Mouse (Mus musculus) testis, adult 2 months (tissue): ENCODE measurements around the gene Ccdc85c.

Experiments
- CTCF ChIP-seq: fragments of 200-500 bp; IDR thresholded peaks from 2 replicates; pipeline ENCODE4 v1.5.1; 2012; ENCODE audit warnings: low read depth, mild to moderate bottlenecking, inconsistent platforms, low read length, moderate library complexity; ENCODE audit not compliant: control insufficient read depth, insufficient read depth, insufficient replicate concordance
- POLR2A ChIP-seq: fragments of 200-500 bp; IDR thresholded peaks from 2 replicates; pipeline ENCODE4 v1.6.1; 2012; ENCODE audit warnings: low read depth, mild to moderate bottlenecking, inconsistent platforms, low read length, moderate library complexity; ENCODE audit not compliant: control insufficient read depth

DNA sequence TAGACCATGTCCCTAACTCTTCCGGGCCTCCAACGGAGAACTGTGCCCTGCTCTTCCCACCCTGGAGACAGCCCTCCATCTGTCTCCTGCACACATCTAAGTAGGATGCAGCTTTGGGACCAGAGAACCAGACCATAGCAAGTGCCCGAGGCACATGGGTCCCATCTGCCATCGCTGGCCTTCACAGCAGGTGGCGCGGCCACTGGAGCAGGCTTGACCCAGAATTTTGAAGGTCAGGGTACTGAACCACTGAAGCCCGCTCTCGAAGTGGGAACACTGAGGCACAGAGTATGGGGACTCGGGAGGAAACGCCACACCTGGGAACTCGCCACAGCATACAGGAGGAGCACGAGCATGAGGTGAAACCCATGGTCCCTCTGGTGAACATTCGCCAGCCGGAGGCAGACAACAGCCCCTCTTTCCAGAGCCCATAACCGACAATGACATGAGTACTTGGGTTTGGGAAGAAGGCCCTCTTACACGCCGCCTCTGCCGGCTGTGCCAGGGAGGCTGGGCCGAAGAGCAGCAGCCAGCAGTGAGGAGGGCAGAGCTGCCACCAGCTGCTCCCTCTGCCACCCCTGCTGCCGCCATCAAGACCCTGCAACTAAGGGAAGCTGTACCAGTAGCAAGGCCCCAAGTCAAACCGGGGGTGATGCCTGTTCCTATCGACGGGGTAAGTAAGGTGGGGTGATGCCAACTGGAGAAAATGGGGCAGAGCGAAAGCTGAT is 15.7 kb downstream of the Ccdc85c start:
- TF ChIP-seq POLR2A (no peak), CTCF (no peak)
